Mouse (Mus musculus) liver, adult (tissue): ENCODE results near the gene Srcin1.

ENCODE experiments used
- GATA4 ChIP-seq: IDR thresholded peaks from 2 replicates; pipeline ENCODE4 v1.6.1; 2014; ENCODE audit warnings: mild to moderate bottlenecking, low read length; ENCODE audit not compliant: insufficient replicate concordance

The Srcin1 gene

DNA sequence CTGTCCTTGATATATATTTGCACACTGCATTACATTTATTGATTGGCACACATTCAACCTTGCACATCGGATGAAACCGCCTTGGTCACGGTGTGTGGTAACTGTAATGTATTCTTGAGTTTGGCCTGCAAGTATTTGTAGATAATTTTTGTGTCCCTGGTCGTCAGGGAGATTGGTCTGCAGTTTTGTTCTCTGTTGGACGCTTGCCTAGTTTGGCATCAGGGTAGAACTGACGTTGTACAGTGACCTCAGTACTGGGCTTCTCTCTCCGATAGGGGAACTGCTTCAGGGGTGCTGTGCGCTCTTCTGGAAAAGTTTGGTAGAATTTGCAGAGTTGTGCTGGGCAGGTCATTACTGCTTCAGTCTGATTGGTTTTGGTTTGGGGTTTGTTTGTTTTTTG lies 96.2 kb downstream of the Srcin1 start:
- TF ChIP-seq GATA4, result no peak

DNA sequence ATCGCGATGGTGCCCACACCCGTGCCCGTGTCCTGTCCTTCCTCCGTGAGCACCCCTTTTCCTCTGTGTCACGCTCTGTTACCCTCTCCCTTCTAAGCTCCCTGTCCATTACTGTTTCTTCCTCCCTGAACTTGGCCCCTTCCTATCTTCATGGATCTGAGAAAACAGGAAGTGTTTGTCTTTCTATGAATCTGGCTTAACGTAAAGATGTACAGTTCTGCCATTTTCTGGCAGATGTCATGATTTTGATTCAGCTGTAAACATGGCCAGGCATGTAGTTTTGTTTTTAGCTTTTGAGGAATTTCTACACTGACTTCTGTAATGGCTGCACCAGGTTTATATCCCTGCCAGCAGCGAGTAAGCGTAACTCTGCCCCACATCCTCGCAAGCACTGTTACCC lies 96.9 kb downstream of the Srcin1 start:
- TF ChIP-seq GATA4, result no peak

GRCm38 (mm10) chr11:97478345-97478744 lies 97.6 kb downstream of the Srcin1 start:
- TF ChIP-seq GATA4, result no peak

DNA sequence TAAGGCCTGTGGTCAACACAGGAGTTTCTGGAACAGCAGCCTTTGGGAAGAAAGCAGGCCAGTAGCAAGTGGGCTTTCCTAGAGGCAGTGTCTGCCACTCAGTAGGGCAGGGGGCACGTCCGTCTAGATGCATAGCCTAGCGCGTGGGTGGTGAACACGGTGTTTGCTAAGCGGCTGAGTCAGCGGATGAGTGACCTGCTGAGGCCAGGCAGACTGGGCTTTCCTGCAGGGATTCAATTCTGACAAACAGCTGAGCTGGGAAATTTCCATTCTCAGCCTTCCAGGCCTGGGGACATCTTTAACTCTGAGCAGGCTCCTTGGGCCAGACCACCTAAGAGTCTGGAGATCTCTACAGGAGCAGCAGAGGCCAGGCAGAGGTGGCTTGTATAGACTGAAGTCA lies 98.6 kb downstream of the Srcin1 start:
- TF ChIP-seq GATA4, result no peak

- TF ChIP-seq GATA4, result no peak
Measured at GRCm38 (mm10) chr11:97476334-97477095, 99.5 kb downstream of the Srcin1 start.

GRCm38 (mm10) chr11:97471276-97471675 lies 104.7 kb downstream of the Srcin1 start:
- TF ChIP-seq GATA4, result no peak

DNA sequence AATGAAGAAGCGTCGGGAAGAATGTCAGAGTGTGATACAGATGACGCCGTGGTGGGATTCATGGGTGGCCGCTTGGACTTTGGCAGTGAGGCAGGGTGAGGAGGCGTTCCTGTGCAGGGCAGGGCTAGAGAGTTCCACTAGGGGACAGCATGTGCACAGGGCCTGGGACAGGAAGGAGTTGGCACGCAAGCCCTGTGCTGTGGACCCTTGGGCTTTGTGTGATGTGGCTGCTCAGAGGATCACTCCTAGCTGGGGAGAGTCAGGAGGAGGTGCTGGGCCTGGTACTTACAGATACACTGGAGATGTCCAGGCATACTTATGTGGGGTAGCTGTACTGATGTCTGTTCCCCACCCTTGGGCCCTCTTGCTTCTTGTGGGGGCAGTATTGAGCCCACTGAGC lies 106.2 kb downstream of the Srcin1 start:
- TF ChIP-seq GATA4, result no peak

DNA sequence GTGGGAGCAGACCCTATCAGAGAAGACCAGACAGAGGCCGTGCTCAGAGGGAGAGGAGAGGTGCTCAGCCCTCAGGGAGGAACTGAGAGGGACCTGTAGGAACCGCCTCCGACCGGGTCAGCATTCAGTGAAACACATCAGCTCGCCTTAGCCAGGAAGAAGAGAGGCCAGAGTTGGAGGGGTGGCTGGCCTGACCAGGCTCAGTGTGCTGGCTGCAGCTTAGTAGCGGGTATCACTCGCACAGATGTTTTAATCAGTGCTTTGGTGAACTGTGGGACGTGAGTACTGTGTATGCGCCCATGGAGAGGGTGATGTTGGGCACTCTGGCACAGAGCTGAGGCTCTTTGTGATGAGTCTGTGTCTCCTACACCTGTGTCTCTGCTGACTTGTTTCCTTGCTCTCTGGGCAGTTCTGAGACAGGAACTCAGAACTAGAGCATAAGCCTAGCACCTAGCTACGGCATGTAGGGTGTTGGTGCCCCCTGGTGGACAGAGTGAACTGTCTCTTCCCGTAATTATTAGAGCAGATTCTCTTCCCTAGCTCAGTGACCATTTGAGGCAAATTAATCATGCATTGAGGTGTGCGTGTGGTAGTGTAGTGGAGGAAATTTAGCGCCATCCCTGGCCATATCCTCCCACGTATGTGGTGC lies 107.2 kb downstream of the Srcin1 start:
- no peak for TF ChIP-seq GATA4

- TF ChIP-seq GATA4, result no peak
Measured at GRCm38 (mm10) chr11:97466444-97467160, 109.4 kb downstream of the Srcin1 start.

DNA sequence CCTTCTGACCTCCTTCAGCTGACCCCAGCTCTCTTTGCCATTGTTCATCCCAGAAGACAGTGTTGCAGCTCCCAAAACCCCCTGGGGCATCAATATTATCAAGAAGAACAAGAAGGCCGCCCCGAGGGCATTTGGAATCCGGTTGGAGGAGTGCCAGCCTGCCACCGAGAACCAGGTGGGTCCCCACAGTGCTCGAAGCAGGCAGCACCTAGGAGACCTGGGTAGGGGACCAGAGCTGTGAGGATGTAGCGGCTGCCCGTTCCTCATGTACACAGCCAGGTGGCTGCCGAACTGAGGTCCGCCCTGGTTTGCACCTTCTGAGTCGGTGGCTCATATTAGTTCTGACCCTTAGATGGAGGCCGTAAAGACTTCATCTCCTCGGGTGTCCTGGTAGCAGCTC lies 110.0 kb downstream of the Srcin1 start:
- no peak for TF ChIP-seq GATA4

DNA sequence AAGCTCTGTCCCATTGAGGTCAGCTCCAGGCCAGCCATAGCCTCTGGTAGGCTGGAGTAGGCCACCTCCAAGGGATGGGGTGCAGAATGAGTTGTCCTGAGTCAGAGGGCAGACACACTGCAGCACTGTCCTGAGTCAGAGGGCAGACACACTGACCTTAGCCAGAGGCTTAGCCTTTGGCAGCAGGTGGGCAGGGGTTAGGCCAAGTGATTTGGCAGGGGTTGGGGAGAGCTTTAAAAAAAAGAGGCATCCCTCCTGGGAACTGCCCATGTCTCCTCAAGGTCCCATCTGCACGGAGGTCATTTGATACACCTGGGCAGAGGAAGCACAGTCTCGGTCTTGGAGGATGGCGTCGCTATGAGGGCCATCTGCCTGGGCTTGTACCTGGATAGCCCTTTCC lies 112.0 kb downstream of the Srcin1 start:
- no peak for TF ChIP-seq GATA4

- TF ChIP-seq GATA4, result no peak
Measured at GRCm38 (mm10) chr11:97463166-97463565, 112.8 kb downstream of the Srcin1 start.

DNA sequence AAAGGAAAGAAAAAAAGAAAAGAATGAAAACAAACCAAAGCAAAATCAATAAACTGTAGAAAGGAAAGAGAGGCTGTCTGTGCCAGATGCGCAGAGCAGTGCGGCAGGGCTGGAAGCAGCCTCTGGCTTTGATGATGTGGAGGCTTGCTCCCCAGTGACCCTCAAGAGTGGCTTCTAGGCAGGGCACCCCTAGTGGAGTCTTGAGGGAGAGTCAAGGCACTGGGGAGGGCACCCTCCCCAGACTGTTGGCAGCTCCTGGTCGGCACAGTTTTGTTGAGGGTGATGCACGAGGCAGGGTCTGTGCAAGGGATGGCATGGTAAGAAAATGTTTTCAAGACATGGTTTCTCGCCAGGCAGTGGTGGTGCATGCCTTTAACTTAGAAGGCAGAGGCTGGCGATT lies 113.4 kb downstream of the Srcin1 start:
- TF ChIP-seq GATA4, result no peak

DNA sequence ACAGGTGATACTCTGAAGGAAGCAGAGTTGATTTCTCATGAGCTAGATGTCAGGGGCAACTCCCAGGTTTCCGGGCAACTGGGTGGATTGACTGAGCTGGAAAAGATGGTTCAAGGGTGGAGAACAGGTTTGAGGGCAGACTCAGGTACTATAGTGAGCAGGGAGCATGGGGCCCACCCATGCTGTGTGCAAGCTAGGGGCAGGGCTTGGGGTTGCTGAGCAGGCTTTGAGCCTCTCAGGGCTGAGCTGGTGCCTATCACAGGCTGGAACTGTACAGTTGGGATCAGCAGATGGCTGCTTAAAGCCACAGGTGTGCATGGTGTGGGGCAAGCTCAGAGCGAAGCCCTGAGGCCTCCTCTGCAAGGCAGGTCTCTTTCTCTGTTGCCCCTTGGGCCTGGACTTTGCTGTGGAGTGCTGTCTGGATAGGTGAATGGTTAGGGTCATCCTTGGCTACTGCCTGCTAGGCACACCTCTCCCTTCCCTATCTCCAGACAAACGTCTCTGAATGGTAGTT lies 114.6 kb downstream of the Srcin1 start:
- TF ChIP-seq GATA4, result no peak
